Mouse (Mus musculus) ovary, adult 2 months (tissue): ENCODE measurements around the gene Utrn. TPM values are rescaled to one million over a fixed set of nuclear protein-coding genes. Genes with fewer than 3 reads are reported as not detected.

Experiments
- polyA plus RNA-seq: library from polyadenylated mRNA; depleted of rRNA; stranded (reverse); fragments of >200 nt; gene quantifications from 2 replicates; pipeline ENCODE4 v1.2.3, GENCODE M21; 2012; rRNA removed

Gene Utrn
- 19.7 and 21.4 TPM in 2 replicates for polyA plus RNA-seq

DNA sequence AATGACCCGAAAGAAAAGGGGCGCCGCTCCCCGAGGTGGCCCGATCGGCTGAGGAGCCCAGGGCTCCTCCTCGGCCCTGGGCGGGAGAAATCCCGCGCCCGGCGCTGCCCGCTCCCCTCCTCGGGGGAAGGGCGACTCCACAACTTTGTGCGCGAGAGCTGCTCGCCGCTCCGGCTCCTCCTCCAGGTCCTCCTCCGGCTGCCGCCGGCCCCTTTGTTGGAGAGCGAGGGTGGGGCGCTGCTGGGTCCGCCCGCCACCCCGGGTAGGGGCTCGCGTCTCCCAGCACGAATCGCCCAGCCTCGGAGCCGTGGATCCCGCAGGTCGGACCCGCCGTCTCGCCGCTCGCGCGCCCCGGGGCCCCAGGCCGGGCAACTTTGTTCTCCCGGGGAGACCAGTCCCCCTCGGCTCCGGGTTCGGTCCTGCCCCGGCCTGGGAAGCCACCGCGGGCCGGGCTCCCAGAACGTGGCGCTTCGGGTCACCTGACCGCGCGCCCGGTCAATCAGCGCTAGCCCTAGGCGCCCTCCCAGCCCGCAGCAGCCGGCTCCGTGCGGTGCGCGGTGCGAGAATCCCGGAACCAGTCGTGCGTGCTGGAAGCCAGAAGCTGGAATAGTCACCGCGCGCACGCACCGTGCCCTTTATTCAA, at the start of gene Utrn:
Gene Utrn, minus strand, starts transcription at position 337 of the 643 bp plus-strand sequence.

Other genes with a start within 250 kb of the Utrn start
- 6.6 and 8.3 TPM in 2 replicates for gene Stx11, start 94.9 kb upstream of the Utrn start, polyA plus RNA-seq
- gene Sf3b5, start 136.0 kb upstream of the Utrn start, polyA plus RNA-seq: 73.6 and 78.5 TPM in 2 replicates
- 73.8 and 94.3 TPM in 2 replicates for gene Plagl1, start 191.1 kb upstream of the Utrn start, polyA plus RNA-seq